Mouse (Mus musculus) lung, adult 2 months (tissue): ENCODE data around the gene Sox13.

Source experiments
- CTCF ChIP-seq: fragments of 200-500 bp; IDR thresholded peaks from 2 replicates; pipeline ENCODE4 v1.5.1; 2011; ENCODE audit warnings: mild to moderate bottlenecking, low read length, control low read depth; ENCODE audit not compliant: insufficient read depth
- POLR2A ChIP-seq: fragments of 200-500 bp; IDR thresholded peaks from 2 replicates; pipeline ENCODE4 v1.6.1; 2011; ENCODE audit warnings: low read depth, mild to moderate bottlenecking, control low read depth, low read length, borderline replicate concordance; ENCODE audit errors: extremely low read depth

GRCm38 (mm10) chr1:133467905-133468304 is 43.7 kb upstream of the Sox13 start:
- no peak for TF ChIP-seq CTCF
- TF ChIP-seq POLR2A = no peak
